In genomic region chr6:115846640-115847411, GRCm38 (mm10) we compare ENCODE assay signal across 8 mouse cellular contexts. TPM values are rescaled to one million over a fixed set of nuclear protein-coding genes. Genes with fewer than 3 reads are reported as not detected.
DNase-seq lines count a peak whose midpoint lies in the region; ATAC-seq and TF ChIP-seq lines count a peak whose summit lies in the region.

No protein-coding gene starts in this region.

- intact Hi-C loops in heart, postnatal 25 days (cut with DNase I): loop anchor here (5.0 kb wide), 2 partner anchors 145 to 290 kb away; no protein-coding TSS in a partner anchor

- peak; percentile 80 for TF ChIP-seq CTCF in lung, postnatal 0 days (IDR thresholded peaks at IDR 0.05)

- no peaks in the 10 kb centered on the region; the same call in 1 of the 2 replicates for H3K36me3 ChIP-seq in lung, postnatal 0 days (ENCODE audit: insufficient read depth, low read length)

- H3K4me1 ChIP-seq in lung, postnatal 0 days (ENCODE audit: insufficient read depth, low read depth, low read length): no peaks in the 10 kb centered on the region

- no peak for TF ChIP-seq EP300 in lung, postnatal 0 days (IDR thresholded peaks at IDR 0.05)

- 46% methylated on average over 5 of the region's 8 CpGs for WGBS in lung, postnatal 0 days

- peak; percentile 94 for DNase-seq in heart, adult 11 months
- no peak for DNase-seq in heart, postnatal 25 days (ENCODE audit: low spot score)
- DNase-seq in embryo, embryonic 10.5 days (ENCODE audit: low spot score): peak; percentile 76
- peak; percentile 41 to 59 for DNase-seq in heart, adult 9 months (ENCODE audit: low spot score in 2 of 2)
- DNase-seq in kidney, postnatal 4 days: peak; percentile 79 to 82
- DNase-seq in lung, postnatal 0 days (ENCODE audit: low spot score): peak; percentile 74
- peak; percentile 28 to 73 for DNase-seq in spleen, adult 18-20 months

- ATAC-seq in activated CD4-positive, CD25-positive, alpha-beta regulatory T cell, adult 4 months: peak; percentile 87
- peak; percentile 64 for ATAC-seq in lung, postnatal 0 days

- H3K27me3 ChIP-seq in lung, postnatal 0 days (replicated peaks; ENCODE audit: insufficient read depth, low read length): no peaks in the 10 kb centered on the region

- H3K4me3 ChIP-seq in lung, postnatal 0 days (ENCODE audit: low read depth, low read length): no peak overlapping the region

- no peak overlapping the region for H3K27ac ChIP-seq in lung, postnatal 0 days (ENCODE audit: low read length)

- H3K9me3 ChIP-seq in lung, postnatal 0 days (ENCODE audit: low read length): no peaks in the 10 kb centered on the region

- H3K4me2 ChIP-seq in lung, postnatal 0 days (replicated peaks; ENCODE audit: low read depth, low read length): no peak overlapping the region

- H3K9ac ChIP-seq in lung, postnatal 0 days (replicated peaks; ENCODE audit: low read depth): no peak overlapping the region

RNA-seq across cellular contexts. Expression of gene Mbd4, which starts 6.3 kb away (rescaled TPM):
- total RNA-seq in heart, postnatal 25 days (2021): 1 to 10 TPM in 1 of 2 experiments, under 1 TPM in 1; 0.95 to 1.2 TPM
- 10 to 100 TPM in 1 of 2 experiments, 1 to 10 TPM in 1; 8.7 to 10.4 TPM for polyA plus RNA-seq in activated CD4-positive, CD25-positive, alpha-beta regulatory T cell, adult 4 months (2017; shearing (Covaris generic))
- 4.5 and 6.7 TPM in 2 replicates for polyA plus RNA-seq in lung, postnatal 0 days (2015; fragmentation: Nextera tagmentation; extraction: Ambion mirVana)

RNA-seq across cellular contexts. Expression of gene Ift122, which starts 6.4 kb away (rescaled TPM):
- total RNA-seq in heart, postnatal 25 days (2021): 10 to 100 TPM; 11.4 to 11.7 TPM
- 1 to 10 TPM; 2.3 to 2.7 TPM for polyA plus RNA-seq in activated CD4-positive, CD25-positive, alpha-beta regulatory T cell, adult 4 months (2017; shearing (Covaris generic))
- 8.3 and 10.4 TPM in 2 replicates for polyA plus RNA-seq in lung, postnatal 0 days (2015; fragmentation: Nextera tagmentation; extraction: Ambion mirVana)

RNA-seq across cellular contexts. Expression of gene Efcab12, which starts 8.6 kb away (rescaled TPM):
- total RNA-seq in heart, postnatal 25 days (2021): under 1 TPM; 0.39 to 0.49 TPM
- under 1 TPM; 0.19 to 0.24 TPM for polyA plus RNA-seq in activated CD4-positive, CD25-positive, alpha-beta regulatory T cell, adult 4 months (2017; shearing (Covaris generic))
- polyA plus RNA-seq in lung, postnatal 0 days (2015; fragmentation: Nextera tagmentation; extraction: Ambion mirVana): 1.5 and 2.0 TPM in 2 replicates

RNA-seq across cellular contexts. Expression of gene Rpl32, which starts 38.3 kb away (rescaled TPM):
- total RNA-seq in heart, postnatal 25 days (2021): 100 to 1,000 TPM; 575 to 621 TPM
- polyA plus RNA-seq in activated CD4-positive, CD25-positive, alpha-beta regulatory T cell, adult 4 months (2017; shearing (Covaris generic)): 1,000 to 10,000 TPM; 7,828 to 8,360 TPM
- polyA plus RNA-seq in lung, postnatal 0 days (2015; fragmentation: Nextera tagmentation; extraction: Ambion mirVana): 1,730 and 1,790 TPM in 2 replicates
